Comparison of ENCODE assay signal across 16 mouse cellular contexts in genomic region chr3:147868281-147868680, GRCm38 (mm10).
"Had no signal": no experiment of that assay in that cellular context is flagged by ENCODE, and none has a peak within 500 bp of the region (broad histone marks: within the 10 kb centered on the region; RNA-seq: fewer than 3 reads in every experiment).

No protein-coding gene starts in this region.

- H3K27me3 ChIP-seq: neural tube, embryonic 13.5 days; neural tube, embryonic 15.5 days; stomach, embryonic 15.5 days had no signal

- H3K27ac ChIP-seq: neural tube, embryonic 13.5 days; neural tube, embryonic 15.5 days; stomach, embryonic 15.5 days; stomach, postnatal 0 days had no signal

- H3K4me3 ChIP-seq: neural tube, embryonic 13.5 days; neural tube, embryonic 15.5 days; stomach, embryonic 15.5 days had no signal

- H3K9ac ChIP-seq: neural tube, embryonic 13.5 days; neural tube, embryonic 15.5 days; stomach, embryonic 15.5 days had no signal

- DNase-seq: retina, postnatal 1 day; right cerebral cortex, adult 18-20 months; right cerebral cortex, postnatal 14 days; right cerebral cortex, postnatal 25 days; right cerebral cortex, postnatal 4 days; spleen, adult 18-20 months; thymus, adult 18-20 months; thymus, adult 2 months; thymus, postnatal 14 days; thymus, postnatal 25 days; thymus, postnatal 36 days; thymus, postnatal 4 days had no signal

- H3K4me2 ChIP-seq: neural tube, embryonic 13.5 days; neural tube, embryonic 15.5 days; stomach, embryonic 15.5 days had no signal

- H3K9me3 ChIP-seq: neural tube, embryonic 13.5 days; neural tube, embryonic 15.5 days; stomach, embryonic 15.5 days had no signal

- H3K36me3 ChIP-seq: neural tube, embryonic 13.5 days; neural tube, embryonic 15.5 days; stomach, embryonic 15.5 days had no signal

- H3K4me1 ChIP-seq: neural tube, embryonic 13.5 days; neural tube, embryonic 15.5 days; stomach, embryonic 15.5 days had no signal
